Mouse (Mus musculus) forebrain, postnatal 0 days (tissue): ENCODE measurements around the gene Zfyve16. TPM values are rescaled to one million over a fixed set of nuclear protein-coding genes. Genes with fewer than 3 reads are reported as not detected.

Experiments
- ATAC-seq: fragments of 200-750 bp; cut with Nextera tagmentation; 2 replicates; pipeline ENCODE4 v1.8.0; 2017; ENCODE audit warnings: mild to moderate bottlenecking, moderate library complexity
- DNase-seq: peaks from one replicate; pipeline ENCODE4 v3.0.0-alpha.2; 2015
- H3K27ac ChIP-seq: fragments of 300-500 bp; sonication (generic); 2 replicates; pipeline ENCODE4 v1.5.1; 2014; ENCODE audit warnings: low read depth, mild to moderate bottlenecking, antibody characterized with exemption, low read length, moderate library complexity, mixed read lengths
- H3K27me3 ChIP-seq: fragments of 300-500 bp; sonication (generic); 2 replicates; pipeline ENCODE4 v1.6.1; 2014; ENCODE audit warnings: mild to moderate bottlenecking, low read length, mixed read lengths; ENCODE audit not compliant: insufficient read depth
- H3K36me3 ChIP-seq: fragments of 300-500 bp; sonication (generic); 2 replicates; pipeline ENCODE4 v1.6.1; 2014; ENCODE audit warnings: mild to moderate bottlenecking, moderate library complexity; ENCODE audit not compliant: insufficient read depth
- H3K4me1 ChIP-seq: fragments of 300-500 bp; sonication (generic); 2 replicates; pipeline ENCODE4 v1.6.1; 2014; ENCODE audit warnings: antibody characterized with exemption; ENCODE audit not compliant: insufficient read depth
- H3K4me2 ChIP-seq: fragments of 300-500 bp; sonication (generic); 2 replicates; pipeline ENCODE4 v1.6.1; 2014; ENCODE audit warnings: low read depth, mild to moderate bottlenecking, moderate library complexity
- H3K4me3 ChIP-seq: fragments of 300-500 bp; sonication (generic); 2 replicates; pipeline ENCODE4 v1.5.1; 2014; ENCODE audit warnings: low read depth, low read length, mixed read lengths
- H3K9ac ChIP-seq: fragments of 300-500 bp; sonication (generic); 2 replicates; pipeline ENCODE4 v1.6.1; 2014; ENCODE audit warnings: mild to moderate bottlenecking
- H3K9me3 ChIP-seq: fragments of 300-500 bp; sonication (generic); 2 replicates; pipeline ENCODE4 v1.6.1; 2016; ENCODE audit warnings: low read length
- CTCF ChIP-seq: sonication (generic); IDR thresholded peaks from 2 replicates; pipeline ENCODE4 v1.5.1; 2016; ENCODE audit warnings: antibody characterized with exemption, control low read depth, low read depth
- WGBS: fragments of 180-500 bp; shearing (Covaris S2); extraction: QIAGEN DNeasy Blood & Tissue Kit; methylation state at CpG from one replicate; pipeline ENCODE4 v1.1.7; 2014; 5-methylcytosine and 5-hydroxymethylcytosine counted together
- polyA plus RNA-seq: library from polyadenylated mRNA; unstranded; fragments of >200 nt; fragmentation: Nextera tagmentation; extraction: Ambion mirVana; gene quantifications from 2 replicates; pipeline ENCODE4 v1.2.1, GENCODE M21; 2015
- total RNA-seq: library from RNA; depleted of rRNA; stranded (reverse); fragments of >200 nt; gene quantifications from 2 replicates; pipeline ENCODE4 v1.2.3, GENCODE M21; 2014

Gene Zfyve16
- total and polyA plus RNA-seq, 2 experiments from 2014 or later: 4.0 to 23.2 TPM

DNA sequence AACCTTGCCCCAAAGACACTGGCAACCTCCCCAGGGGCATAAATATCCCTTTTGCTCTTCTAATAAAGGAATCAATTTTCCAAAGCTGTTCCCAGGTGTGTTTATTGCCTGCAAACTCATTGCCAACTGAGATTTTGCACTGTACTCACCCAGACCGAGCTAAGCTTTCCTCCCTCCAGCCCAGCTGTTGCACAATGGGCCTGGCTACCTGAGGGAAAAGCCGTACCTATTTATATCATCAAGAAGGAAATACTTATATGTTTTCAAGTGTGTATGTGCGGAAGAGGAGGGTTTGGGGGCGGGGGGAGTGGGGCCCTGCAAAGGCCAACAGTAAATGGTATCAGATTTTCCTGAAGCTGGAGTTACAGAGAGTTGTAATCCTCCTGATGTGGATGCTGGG, 16.4 kb upstream of the Zfyve16 start:
- Histone ChIP-seq H3K36me3 (no peaks in the 10 kb centered on the region), H3K27ac (no peak overlapping the region), H3K27me3 (no peaks in the 10 kb centered on the region), H3K4me2 (no peak overlapping the region), H3K4me3 (no peak overlapping the region), H3K9ac (no peak overlapping the region), H3K4me1 (no peaks in the 10 kb centered on the region), H3K9me3 (0 out of 2 replicates have a peak, but pooled peaks cover 3% of the 10 kb centered on the region)
- 85% methylated on average over 4 of the region's 4 CpGs for WGBS
- DNase-seq (no peak), ATAC-seq (no peak)
- TF ChIP-seq CTCF: no peak

DNA sequence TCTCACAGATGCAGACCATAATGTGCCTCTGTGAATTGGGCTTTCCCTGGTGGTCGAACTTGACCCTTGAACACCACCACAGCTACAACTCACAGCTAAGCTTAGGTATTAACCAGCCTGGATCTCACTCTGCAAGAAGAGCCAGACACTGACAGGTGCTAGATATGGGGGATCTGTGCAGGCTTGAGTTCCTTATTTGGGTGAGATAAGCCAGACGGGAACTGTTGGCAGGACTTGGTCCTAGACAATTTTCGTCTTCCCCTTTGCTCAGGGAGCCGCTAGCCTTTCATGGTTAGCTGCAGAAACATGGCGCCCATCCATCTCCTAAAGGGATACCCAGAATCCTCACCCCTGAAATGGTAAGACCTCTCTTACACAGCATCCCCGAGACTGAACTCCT, 10.3 kb upstream of the Zfyve16 start:
- Histone ChIP-seq H3K27ac (no peak overlapping the region), H3K27me3 (no peaks in the 10 kb centered on the region), H3K4me3 (no peak overlapping the region), H3K9ac (no peak overlapping the region), H3K9me3 (no peaks in the 10 kb centered on the region), H3K4me2 (no peak overlapping the region), H3K36me3 (no peaks in the 10 kb centered on the region), H3K4me1 (no peaks in the 10 kb centered on the region)
- 88% methylated on average over 6 of the region's 6 CpGs for WGBS
- ATAC-seq (no peak), DNase-seq (no peak)
- TF ChIP-seq CTCF: no peak

DNA sequence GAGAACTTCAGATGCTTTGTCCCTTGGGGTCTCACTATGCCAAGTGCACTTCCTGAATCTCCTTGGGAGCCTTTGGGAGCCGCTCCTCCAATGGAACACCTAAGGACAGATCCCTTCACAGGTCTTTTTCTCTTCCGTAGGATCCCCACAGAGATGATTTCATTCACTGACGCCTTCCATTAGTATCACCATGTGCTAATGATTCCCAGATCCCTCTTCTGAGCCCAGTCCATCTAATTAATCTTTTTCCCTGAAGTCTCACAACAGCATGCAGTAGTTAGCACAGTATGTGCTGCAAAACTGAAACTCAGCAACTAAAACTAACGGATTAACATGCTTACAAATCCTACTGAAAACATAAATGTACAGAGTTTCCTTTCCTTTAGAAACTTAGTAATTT, 8.5 kb upstream of the Zfyve16 start:
- H3K9ac ChIP-seq: no peak overlapping the region
- no peaks in the 10 kb centered on the region for H3K36me3 ChIP-seq
- H3K4me2 ChIP-seq: no peak overlapping the region
- no peaks in the 10 kb centered on the region for H3K27me3 ChIP-seq
- 53% methylated on average over 4 of the region's 4 CpGs for WGBS
- no peak overlapping the region for H3K27ac ChIP-seq
- no peak for TF ChIP-seq CTCF
- no peak overlapping the region for H3K4me3 ChIP-seq
- ATAC-seq (no peak), DNase-seq (no peak)
- H3K9me3 ChIP-seq: no peaks in the 10 kb centered on the region
- no peaks in the 10 kb centered on the region for H3K4me1 ChIP-seq

DNA sequence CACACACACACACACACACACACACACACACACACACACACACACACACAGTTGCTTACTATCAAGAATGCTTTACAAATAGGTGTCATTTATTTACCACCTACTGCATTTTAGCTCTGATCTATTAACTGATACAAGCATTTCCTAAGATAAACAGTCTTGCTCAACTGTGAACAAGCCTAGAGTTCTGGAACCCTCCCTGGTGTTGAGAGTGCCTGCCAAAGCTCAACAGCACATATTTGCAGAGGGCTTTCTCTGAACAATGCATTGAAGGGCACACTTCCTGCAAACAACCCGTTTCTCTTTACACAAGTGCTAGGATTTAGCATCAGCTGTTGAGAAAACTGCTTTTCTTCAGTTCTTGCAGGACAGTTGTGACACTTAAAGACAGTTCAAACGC, 3.1 kb upstream of the Zfyve16 start:
- whole genome bisulfite sequencing: 53% methylated on average over 2 of the region's 2 CpGs
- H3K4me3 ChIP-seq: no peak overlapping the region
- no peaks in the 10 kb centered on the region for H3K4me1 ChIP-seq
- DNase-seq (no peak), ATAC-seq (no peak)
- no peak overlapping the region for H3K4me2 ChIP-seq
- H3K27me3 ChIP-seq: no peaks in the 10 kb centered on the region
- no peak for TF ChIP-seq CTCF
- H3K9me3 ChIP-seq: no peaks in the 10 kb centered on the region
- no peak overlapping the region for H3K27ac ChIP-seq
- no peaks in the 10 kb centered on the region for H3K36me3 ChIP-seq
- no peak overlapping the region for H3K9ac ChIP-seq

DNA sequence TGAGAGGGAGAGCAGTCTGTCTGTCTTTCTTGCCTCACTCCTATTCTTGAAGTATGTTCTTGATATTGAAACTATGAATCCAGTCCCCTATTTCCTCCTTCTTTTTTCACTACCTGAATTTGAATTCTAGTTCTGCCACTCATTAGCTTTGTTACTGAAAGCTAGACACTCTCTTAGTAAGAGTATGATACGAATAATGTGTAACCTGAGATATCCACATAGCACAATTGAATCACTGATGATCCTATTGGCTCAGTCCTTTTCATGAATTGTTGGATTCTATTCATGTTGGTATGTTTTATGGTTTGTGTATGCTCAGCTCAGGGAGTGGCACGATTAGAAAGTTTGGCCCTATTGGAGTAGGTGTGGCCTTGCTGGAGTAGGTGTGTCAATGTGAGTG, 1.5 kb upstream of the Zfyve16 start:
- 82% methylated on average over 2 of the region's 2 CpGs for WGBS
- Histone ChIP-seq H3K9ac (no peak overlapping the region), H3K4me1 (no peaks in the 10 kb centered on the region), H3K27me3 (no peaks in the 10 kb centered on the region), H3K4me2 (no peak overlapping the region), H3K4me3 (no peak overlapping the region), H3K27ac (no peak overlapping the region), H3K9me3 (no peaks in the 10 kb centered on the region), H3K36me3 (no peaks in the 10 kb centered on the region)
- DNase-seq (no peak), ATAC-seq (no peak)
- TF ChIP-seq CTCF: no peak

DNA sequence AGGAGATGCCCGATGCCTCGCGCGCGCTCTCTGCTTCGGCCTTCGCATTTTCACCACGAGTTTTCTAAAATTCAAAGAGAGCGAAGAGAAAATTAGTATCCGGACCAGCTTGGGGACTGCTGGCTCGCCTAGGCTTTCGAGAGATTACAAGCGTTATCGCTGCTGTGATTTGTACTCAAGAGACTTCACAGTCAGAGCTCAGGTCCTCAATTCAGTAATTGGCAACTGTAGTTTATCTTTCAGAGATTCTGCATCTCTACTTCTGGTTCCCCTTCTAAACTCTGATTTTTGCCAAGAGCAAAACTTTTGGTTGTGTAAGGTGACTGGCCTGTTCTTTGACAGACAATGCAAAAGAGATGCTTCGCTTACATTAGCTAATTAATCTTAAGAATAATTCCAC, 569 bp upstream of the Zfyve16 start:
- no peak for ATAC-seq
- WGBS: 3% methylated on average over 15 of the region's 15 CpGs

DNA sequence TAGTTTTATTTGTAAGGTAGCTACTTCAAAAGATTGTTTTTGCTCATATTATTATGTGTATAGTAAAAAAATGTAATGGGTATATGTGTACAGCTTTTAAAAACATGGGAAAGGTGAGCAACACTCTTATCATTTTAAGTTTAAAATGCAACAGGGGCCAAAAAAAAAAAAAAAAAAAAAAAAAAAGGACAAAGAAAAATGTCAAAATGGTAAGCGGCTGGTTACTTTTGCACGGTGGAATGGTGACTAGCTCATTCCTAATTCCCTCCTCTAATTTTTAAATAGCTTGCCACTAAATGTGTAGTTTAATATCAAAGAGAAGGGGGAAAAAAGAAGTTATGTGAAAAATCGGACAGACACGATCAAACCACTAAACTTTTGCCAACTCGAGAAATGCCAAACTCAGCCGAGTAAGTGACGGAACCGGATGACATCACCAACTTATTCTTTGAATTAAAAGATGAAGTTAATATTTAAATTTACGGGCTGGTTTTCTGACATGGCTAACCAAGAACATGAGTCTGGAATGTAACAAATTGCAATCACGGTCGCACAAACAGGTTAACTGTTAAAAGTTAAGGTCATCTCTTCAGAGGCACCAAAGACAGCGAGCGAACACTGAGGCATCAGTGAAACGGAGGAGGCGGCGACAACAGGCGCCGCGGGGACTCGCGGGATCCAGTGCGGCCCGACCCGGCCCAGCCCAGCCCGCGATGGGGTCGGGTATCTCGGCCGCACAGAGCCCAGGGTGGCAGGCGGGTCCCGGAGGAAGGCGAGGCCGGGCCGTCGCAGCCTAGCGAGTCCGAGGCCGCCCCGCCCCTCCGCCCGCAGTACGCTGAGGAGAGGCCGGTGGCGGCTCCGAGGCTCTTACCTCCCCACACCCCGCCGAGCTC, 594 bp downstream of the Zfyve16 start:
- peak overlapping the region; percentile 73 for H3K9ac ChIP-seq
- no peaks in the 10 kb centered on the region for H3K9me3 ChIP-seq
- H3K4me3 ChIP-seq: peak overlapping the region; percentile 93
- no peak for TF ChIP-seq CTCF
- no peaks in the 10 kb centered on the region for H3K4me1 ChIP-seq
- no peaks in the 10 kb centered on the region for H3K27me3 ChIP-seq
- H3K36me3 ChIP-seq: no peaks in the 10 kb centered on the region
- WGBS: 1% methylated on average over 47 of the region's 47 CpGs
- H3K4me2 ChIP-seq: peak overlapping the region; percentile 71
- ATAC-seq: peak; percentile 84
- DNase-seq: peak; percentile 68
- H3K27ac ChIP-seq: peak overlapping the region; percentile 95

More for the DNA sequence above, 569 bp upstream of the Zfyve16 start:
- Histone ChIP-seq H3K27me3 (no peaks in the 10 kb centered on the region), H3K9me3 (no peaks in the 10 kb centered on the region), H3K9ac (peak overlapping the region; percentile 73), H3K36me3 (no peaks in the 10 kb centered on the region), H3K27ac (peak overlapping the region; percentile 95), H3K4me2 (peak overlapping the region; percentile 71), H3K4me3 (peak overlapping the region; percentile 93), H3K4me1 (no peaks in the 10 kb centered on the region)
- TF ChIP-seq CTCF: no peak
- no peak for DNase-seq
